Mouse (Mus musculus) liver, embryonic 14.5 days (tissue): Measurements from ENCODE around the gene Tom1l2. TPM values are rescaled to one million over a fixed set of nuclear protein-coding genes. Genes with fewer than 3 reads are reported as not detected.

Experiments
- ATAC-seq: fragments of 200-750 bp; cut with Nextera tagmentation; 2 replicates; pipeline ENCODE4 v1.8.0; 2017; ENCODE audit warnings: moderate number of reproducible peaks, mild to moderate bottlenecking, moderate library complexity; ENCODE audit not compliant: insufficient read depth
- DNase-seq, 3 experiments: peaks; one replicate each; pipeline ENCODE4 v3.0.0-alpha.2; 2012 to 2013; ENCODE audit warnings: low read depth in 3 of 3, low spot score in 3 of 3
- H3K27ac ChIP-seq: fragments of 300-500 bp; sonication (generic); 2 replicates; pipeline ENCODE4 v1.5.1; 2014; ENCODE audit warnings: moderate library complexity, mild to moderate bottlenecking, control low read depth, inconsistent platforms
- H3K27me3 ChIP-seq: fragments of 300-500 bp; sonication (generic); 2 replicates; pipeline ENCODE4 v1.6.1; 2014; ENCODE audit warnings: mild to moderate bottlenecking, low read length, moderate library complexity; ENCODE audit not compliant: control insufficient read depth, insufficient read depth
- H3K36me3 ChIP-seq: fragments of 300-500 bp; sonication (generic); replicated peaks from 2 replicates; pipeline ENCODE4 v1.6.1; 2014; ENCODE audit warnings: low read depth; ENCODE audit not compliant: control insufficient read depth, insufficient read depth
- H3K4me1 ChIP-seq, 2 experiments: fragments of 200-500 bp in 1 of 2; fragments of 300-500 bp in 1 of 2; sonication (generic) in 1 of 2; replicated peaks; 2 replicates each; pipeline ENCODE4 v1.6.1; 2012 to 2014; ENCODE audit warnings: antibody characterized with exemption in 1 of 2, inconsistent platforms in 1 of 2, low read length in 1 of 2; ENCODE audit not compliant: control insufficient read depth in 2 of 2, insufficient read depth in 2 of 2
- H3K4me2 ChIP-seq: fragments of 300-500 bp; sonication (generic); 2 replicates; pipeline ENCODE4 v1.6.1; 2014; ENCODE audit warnings: low read depth, mild to moderate bottlenecking, control low read depth, moderate library complexity
- H3K4me3 ChIP-seq, 2 experiments: fragments of 200-500 bp in 1 of 2; fragments of 300-500 bp in 1 of 2; sonication (generic) in 1 of 2; 2 replicates each; pipeline ENCODE4 v1.5.1; 2012 to 2014; ENCODE audit warnings: low read depth in 2 of 2, low read length in 2 of 2, mild to moderate bottlenecking in 2 of 2, control low read depth in 1 of 2, inconsistent platforms in 1 of 2, moderate library complexity in 1 of 2; ENCODE audit not compliant: insufficient read depth in 1 of 2
- H3K9ac ChIP-seq: fragments of 300-500 bp; sonication (generic); replicated peaks from 2 replicates; pipeline ENCODE4 v1.6.1; 2014; ENCODE audit warnings: mild to moderate bottlenecking, control low read depth, moderate library complexity
- H3K9me3 ChIP-seq: fragments of 300-500 bp; sonication (generic); 2 replicates; pipeline ENCODE4 v1.6.1; 2016; ENCODE audit warnings: low read length, mixed read lengths; ENCODE audit not compliant: control insufficient read depth
- CTCF ChIP-seq: IDR thresholded peaks from 2 replicates; pipeline ENCODE4 v1.5.1; 2016; ENCODE audit warnings: antibody characterized with exemption, low read depth, control low read depth
- EP300 ChIP-seq: IDR thresholded peaks from 2 replicates; pipeline ENCODE4 v1.6.1; 2016; ENCODE audit warnings: antibody characterized with exemption, low read depth
- WGBS: fragments of 180-500 bp; shearing (Covaris S2); extraction: QIAGEN DNeasy Blood & Tissue Kit; methylation state at CpG from one replicate; pipeline ENCODE4 v1.1.7; 2014; ENCODE audit not compliant: insufficient replicate concordance; 5-methylcytosine and 5-hydroxymethylcytosine counted together
- polyA plus RNA-seq, 2 experiments: library from polyadenylated mRNA; depleted of rRNA in 1 of 2; stranded (reverse) in 1 of 2; unstranded in 1 of 2; fragments of >200 nt; fragmentation: Nextera tagmentation in 1 of 2; extraction: Ambion mirVana in 1 of 2; gene quantifications; 2 replicates each; pipeline versions ENCODE4 v1.2.1 to v1.2.3; 2012 to 2014

Gene Tom1l2
- polyA plus RNA-seq, 2 experiments: 2.4 to 4.9 TPM

DNA sequence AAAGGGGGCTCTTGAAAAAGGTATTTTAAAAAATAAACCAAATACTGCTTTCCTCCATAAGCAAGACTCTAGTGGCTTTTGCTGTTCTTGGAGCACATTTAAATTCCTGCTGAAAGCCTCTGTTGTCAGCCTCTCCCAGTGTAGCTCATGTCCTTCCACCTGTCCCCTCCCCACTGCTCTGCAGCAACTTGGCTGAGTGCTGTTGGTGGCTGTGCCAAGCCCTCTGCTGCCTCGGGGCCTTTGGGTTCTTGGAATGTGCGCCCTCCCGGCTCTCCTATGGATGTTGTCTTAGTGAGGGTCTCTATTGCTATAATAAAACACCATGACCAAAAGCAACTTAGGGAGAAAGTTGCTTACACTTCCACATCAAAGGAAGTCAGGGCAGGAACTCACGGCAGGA, 16.7 kb upstream of the Tom1l2 start:
- no peak overlapping the region for H3K27ac ChIP-seq
- TF ChIP-seq EP300: no peak
- no peak for TF ChIP-seq CTCF

DNA sequence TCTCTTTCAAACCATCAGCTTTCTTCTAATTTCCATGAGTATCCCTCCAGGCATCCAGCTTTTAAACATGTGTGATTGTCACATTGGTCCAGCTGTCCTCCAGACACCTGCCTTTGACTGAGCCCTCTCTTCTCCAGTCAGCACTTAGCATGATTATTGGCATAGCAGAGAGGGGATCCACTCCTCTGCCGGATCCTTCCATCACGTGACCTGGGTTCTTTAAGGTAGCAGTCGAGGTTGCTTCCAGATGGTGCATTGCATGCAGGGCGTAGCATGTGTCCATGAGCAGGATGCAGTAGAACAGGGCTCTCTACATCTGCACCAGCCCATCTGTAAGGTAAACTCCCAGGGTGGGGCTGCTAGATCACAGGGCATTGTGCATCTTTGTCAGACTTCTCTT, 16.2 kb upstream of the Tom1l2 start:
- WGBS: 49% methylated on average over 4 of the region's 4 CpGs
- TF ChIP-seq CTCF (no peak), EP300 (no peak)
- H3K4me1 ChIP-seq: no peaks in the 10 kb centered on the region
- no peaks in the 10 kb centered on the region for H3K9me3 ChIP-seq
- no peaks in the 10 kb centered on the region for H3K36me3 ChIP-seq
- no peaks in the 10 kb centered on the region for H3K27me3 ChIP-seq
- H3K27ac ChIP-seq: no peak overlapping the region
- DNase-seq (no peak), ATAC-seq (no peak)
- no peak overlapping the region for H3K4me2 ChIP-seq
- no peak overlapping the region for H3K9ac ChIP-seq
- no peak overlapping the region for H3K4me3 ChIP-seq

More for the DNA sequence above, 16.7 kb upstream of the Tom1l2 start:
- Histone ChIP-seq H3K36me3 (no peaks in the 10 kb centered on the region), H3K4me1 (no peaks in the 10 kb centered on the region), H3K9ac (no peak overlapping the region), H3K4me3 (no peak overlapping the region), H3K9me3 (no peaks in the 10 kb centered on the region), H3K27me3 (no peaks in the 10 kb centered on the region), H3K4me2 (no peak overlapping the region)
- ATAC-seq (no peak), DNase-seq (no peak)
- WGBS: 68% methylated on average over 4 of the region's 4 CpGs

DNA sequence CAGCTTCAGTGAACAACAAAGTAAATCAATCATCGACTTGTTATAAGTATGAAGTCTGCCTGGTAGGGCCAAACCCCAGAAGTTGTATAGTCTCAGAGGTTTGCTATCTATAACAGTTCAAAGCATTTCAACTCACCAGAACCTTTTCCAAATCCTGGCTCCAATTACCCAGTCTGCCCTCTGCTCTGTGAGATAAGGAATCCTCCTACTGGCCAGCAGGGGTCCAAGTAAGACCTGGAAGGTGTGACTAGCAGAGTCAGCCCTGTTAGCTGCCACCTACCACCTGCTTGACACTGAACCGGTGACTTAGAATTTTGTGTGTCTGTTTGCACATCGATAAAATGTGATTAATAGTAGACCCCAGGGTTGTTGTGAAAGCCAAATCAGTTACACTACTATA, 14.6 kb upstream of the Tom1l2 start:
- no peaks in the 10 kb centered on the region for H3K27me3 ChIP-seq
- no peak overlapping the region for H3K4me3 ChIP-seq
- 51% methylated on average over 3 of the region's 3 CpGs for WGBS
- no peaks in the 10 kb centered on the region for H3K36me3 ChIP-seq
- H3K27ac ChIP-seq: no peak overlapping the region
- DNase-seq: no peak
- no peaks in the 10 kb centered on the region for H3K9me3 ChIP-seq
- no peak overlapping the region for H3K9ac ChIP-seq
- ATAC-seq: no peak
- TF ChIP-seq EP300 (no peak), CTCF (peak; percentile 39; the same call in 1 of the 2 replicates)
- H3K4me2 ChIP-seq: no peak overlapping the region
- no peaks in the 10 kb centered on the region for H3K4me1 ChIP-seq

DNA sequence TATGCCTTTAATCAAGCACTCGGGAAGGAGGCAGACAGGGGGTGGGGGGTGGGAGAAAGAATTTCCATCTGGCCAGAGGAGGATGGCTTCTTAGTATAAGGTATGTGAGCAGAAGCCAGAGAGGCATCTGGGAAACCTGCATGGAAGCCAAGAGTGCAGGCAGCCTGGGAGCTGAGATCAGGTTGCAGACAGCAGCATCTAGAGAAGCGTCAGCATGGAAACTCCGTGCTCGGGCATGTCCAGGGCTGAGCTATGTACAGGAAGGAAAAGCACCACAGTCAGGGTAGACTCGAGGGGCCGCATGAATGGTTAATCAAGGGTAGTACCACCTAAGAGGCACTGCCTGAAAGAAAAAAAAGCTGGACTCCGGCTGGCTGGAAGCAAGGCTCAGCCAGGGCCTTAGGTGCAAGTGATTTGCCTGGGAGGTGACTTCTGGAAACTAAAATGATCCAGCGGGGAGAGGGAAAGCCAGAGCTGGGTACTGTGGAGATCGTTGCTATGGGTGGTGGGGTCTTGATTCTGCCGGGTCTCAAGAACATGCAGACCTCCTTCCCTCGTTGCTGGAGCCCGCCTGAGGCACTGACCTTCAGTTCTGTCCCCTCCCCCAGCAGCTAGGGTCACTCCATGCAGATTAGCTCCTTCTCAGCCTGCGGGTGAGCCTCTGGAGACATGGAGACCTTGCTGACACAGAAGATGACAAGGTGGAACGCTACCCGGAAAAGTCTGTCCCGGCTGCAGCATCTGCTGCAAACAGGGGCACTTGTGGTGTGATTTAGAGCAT, 13.7 kb upstream of the Tom1l2 start:
- ATAC-seq (no peak), DNase-seq (no peak)
- Histone ChIP-seq H3K9me3 (no peaks in the 10 kb centered on the region), H3K4me3 (no peak overlapping the region), H3K27me3 (no peaks in the 10 kb centered on the region), H3K4me1 (no peaks in the 10 kb centered on the region), H3K9ac (no peak overlapping the region), H3K36me3 (no peaks in the 10 kb centered on the region), H3K4me2 (no peak overlapping the region), H3K27ac (no peak overlapping the region)
- 37% methylated on average over 16 of the region's 16 CpGs for WGBS
- TF ChIP-seq EP300 (no peak), CTCF (no peak)

DNA sequence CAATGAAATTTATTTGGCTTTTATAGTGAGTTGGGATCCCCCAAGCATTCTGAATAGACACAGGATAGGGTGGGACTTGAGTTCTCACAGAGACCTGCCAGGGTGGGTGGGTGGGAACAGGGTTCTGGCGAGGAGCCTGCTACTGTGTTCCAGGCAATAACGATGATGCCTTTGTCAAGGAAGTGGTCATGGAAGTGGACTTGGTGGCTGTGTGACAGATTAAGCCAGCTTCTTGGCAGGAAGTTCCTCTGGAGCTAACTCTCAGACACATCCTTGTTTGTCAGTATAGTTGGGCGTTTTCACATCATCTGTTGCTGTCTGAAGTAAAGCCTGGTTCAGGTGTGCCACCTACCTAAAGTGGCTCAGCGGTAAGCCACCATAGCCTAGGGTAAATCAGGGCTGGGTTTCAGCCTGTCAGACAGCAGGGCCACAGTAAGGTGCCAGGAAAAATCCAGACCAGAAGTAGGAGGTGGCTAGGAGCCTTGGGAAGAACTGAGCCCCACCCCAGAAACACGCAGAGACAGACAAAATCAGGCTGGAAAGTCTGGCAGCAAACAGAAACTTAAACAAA, 8.0 kb upstream of the Tom1l2 start:
- no peak overlapping the region for H3K4me3 ChIP-seq
- 0 out of 4 replicates have a peak, but pooled peaks cover 0 to 2% of the 10 kb centered on the region in 2 experiments for H3K4me1 ChIP-seq
- no peaks in the 10 kb centered on the region for H3K36me3 ChIP-seq
- H3K9ac ChIP-seq: no peak overlapping the region
- H3K27ac ChIP-seq: no peak overlapping the region
- no peak for ATAC-seq
- H3K9me3 ChIP-seq: no peaks in the 10 kb centered on the region
- WGBS: 56% methylated on average over 5 of the region's 5 CpGs
- DNase-seq: no peak
- no peak overlapping the region for H3K4me2 ChIP-seq
- H3K27me3 ChIP-seq: no peaks in the 10 kb centered on the region
- TF ChIP-seq EP300: no peak
- TF ChIP-seq CTCF: no peak
